Mouse (Mus musculus): ENCODE measurements at regions not wholly inside any gene's neighbourhood (a gene's known extent, or its start where the extent isn't known, plus 50 kb on each side); places are given as distances from the start of the nearest gene placed in this dataset.

DNA sequence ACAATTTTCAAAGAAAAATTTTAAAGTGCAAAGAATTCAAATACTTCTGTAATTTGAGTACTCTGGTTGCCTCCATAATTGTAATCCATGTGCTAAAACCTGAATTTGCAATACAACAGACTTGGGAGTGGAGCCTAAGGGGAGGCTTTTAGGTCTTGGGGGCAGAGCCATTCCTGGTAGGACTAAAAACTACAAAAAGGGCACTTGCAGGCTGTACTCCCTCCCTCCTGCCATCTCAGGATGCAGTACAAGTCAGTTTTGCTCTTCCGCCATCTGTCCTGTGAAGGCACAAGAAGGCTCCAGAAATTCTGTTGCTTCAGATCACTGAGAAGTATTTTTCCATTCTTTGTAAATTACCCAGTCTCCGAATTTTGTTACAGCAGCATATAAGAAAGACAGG is 467.4 kb upstream of the Nox3 start:
- Histone ChIP-seq H3K9me3 (no peaks in the 10 kb centered on the region), H3K4me1 (replicated peaks) (no peaks in the 10 kb centered on the region), H3K27ac (no peak overlapping the region), H3K4me3 (replicated peaks) (no peak overlapping the region), H3K4me2 (replicated peaks) (no peak overlapping the region), H3K27me3 (replicated peaks) (no peaks in the 10 kb centered on the region), H3K36me3 (no peaks in the 10 kb centered on the region), H3K9ac (no peak overlapping the region)
- 88% methylated on average over 2 of the region's 2 CpGs for whole genome bisulfite sequencing
- no peak for ATAC-seq

DNA sequence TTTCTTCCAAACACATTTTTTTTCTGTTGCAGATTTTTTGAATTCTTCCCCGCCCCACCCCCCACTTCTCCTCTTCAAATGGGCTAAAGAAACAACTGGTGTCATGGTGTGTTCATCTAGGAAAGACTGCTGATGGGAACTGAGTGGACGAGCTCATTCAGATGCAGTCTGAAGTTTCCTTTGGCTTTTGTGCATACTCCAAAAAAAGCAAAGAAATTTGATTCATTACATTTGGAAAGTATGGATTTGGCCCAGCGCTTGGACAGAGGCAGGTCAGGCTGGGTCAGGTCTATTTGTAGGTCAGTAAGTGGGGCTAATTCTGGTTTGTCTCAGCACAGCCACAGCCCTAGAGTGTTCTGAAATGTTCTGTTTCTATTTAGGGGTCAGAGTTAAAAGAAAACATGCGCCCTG is 477.9 kb upstream of the Nox3 start:
- Histone ChIP-seq H3K9ac (no peak overlapping the region), H3K27me3 (replicated peaks) (no peaks in the 10 kb centered on the region), H3K4me1 (replicated peaks) (peaks cover 2% of the 10 kb centered on the region; the same call in 1 of the 2 replicates), H3K9me3 (no peaks in the 10 kb centered on the region), H3K4me3 (replicated peaks) (no peak overlapping the region), H3K4me2 (replicated peaks) (no peak overlapping the region), H3K36me3 (no peaks in the 10 kb centered on the region), H3K27ac (no peak overlapping the region)
- 30% methylated on average over 4 of the region's 4 CpGs for WGBS
- peak; percentile 51 for ATAC-seq

DNA sequence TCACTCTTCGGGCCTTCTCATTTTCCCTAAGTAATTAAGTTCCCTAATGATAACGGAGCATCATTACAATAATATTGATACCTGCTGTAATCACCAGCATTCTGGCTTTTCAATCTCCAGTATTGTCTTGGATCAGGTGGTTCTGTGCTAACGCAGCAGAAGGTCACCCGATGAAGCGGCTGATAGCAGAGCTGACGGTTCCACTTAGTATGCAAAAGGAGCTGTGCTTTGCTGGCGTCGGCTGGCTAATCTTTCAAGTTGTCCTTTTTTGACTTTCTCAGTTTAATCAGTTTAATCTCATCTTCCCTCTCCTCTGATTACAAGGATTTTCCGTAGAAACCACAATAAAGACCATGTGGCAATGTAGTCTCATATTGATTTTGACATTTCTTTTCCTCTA is 478.9 kb upstream of the Nox3 start:
- Histone ChIP-seq H3K4me2 (replicated peaks) (no peak overlapping the region), H3K4me3 (replicated peaks) (no peak overlapping the region), H3K27ac (no peak overlapping the region), H3K36me3 (no peaks in the 10 kb centered on the region), H3K27me3 (replicated peaks) (no peaks in the 10 kb centered on the region), H3K9ac (no peak overlapping the region), H3K4me1 (replicated peaks) (peaks cover 2% of the 10 kb centered on the region; the same call in 1 of the 2 replicates), H3K9me3 (no peaks in the 10 kb centered on the region)
- 87% methylated on average over 9 of the region's 9 CpGs for WGBS
- ATAC-seq, result no peak

DNA sequence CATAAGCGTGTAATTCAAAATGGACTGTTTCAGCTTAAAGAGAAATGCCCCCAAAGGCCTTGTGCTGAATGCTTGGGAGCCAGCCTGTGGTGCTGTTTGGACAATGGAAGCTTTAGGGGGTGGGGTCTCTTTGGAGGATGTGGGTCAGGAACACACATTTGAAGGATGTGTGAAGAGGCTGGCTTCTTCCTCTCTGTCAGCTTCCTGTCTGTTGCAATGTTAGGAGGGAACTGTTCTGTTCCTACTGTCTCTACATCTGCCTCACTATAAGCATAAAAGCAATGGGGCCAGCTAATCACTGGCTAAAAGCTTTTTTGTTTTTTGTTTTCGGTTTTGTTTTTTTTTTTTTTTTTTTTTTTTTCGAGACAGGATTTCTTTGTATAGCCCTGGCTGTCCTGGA is 480.5 kb upstream of the Nox3 start:
- Histone ChIP-seq H3K27ac (no peak overlapping the region), H3K9ac (no peak overlapping the region), H3K4me2 (replicated peaks) (no peak overlapping the region), H3K36me3 (no peaks in the 10 kb centered on the region), H3K4me3 (replicated peaks) (no peak overlapping the region), H3K4me1 (replicated peaks) (peaks cover 2% of the 10 kb centered on the region; the same call in 1 of the 2 replicates), H3K9me3 (no peaks in the 10 kb centered on the region), H3K27me3 (replicated peaks) (no peaks in the 10 kb centered on the region)
- WGBS, result 80% methylated on average over 3 of the region's 3 CpGs
- ATAC-seq, result no peak

DNA sequence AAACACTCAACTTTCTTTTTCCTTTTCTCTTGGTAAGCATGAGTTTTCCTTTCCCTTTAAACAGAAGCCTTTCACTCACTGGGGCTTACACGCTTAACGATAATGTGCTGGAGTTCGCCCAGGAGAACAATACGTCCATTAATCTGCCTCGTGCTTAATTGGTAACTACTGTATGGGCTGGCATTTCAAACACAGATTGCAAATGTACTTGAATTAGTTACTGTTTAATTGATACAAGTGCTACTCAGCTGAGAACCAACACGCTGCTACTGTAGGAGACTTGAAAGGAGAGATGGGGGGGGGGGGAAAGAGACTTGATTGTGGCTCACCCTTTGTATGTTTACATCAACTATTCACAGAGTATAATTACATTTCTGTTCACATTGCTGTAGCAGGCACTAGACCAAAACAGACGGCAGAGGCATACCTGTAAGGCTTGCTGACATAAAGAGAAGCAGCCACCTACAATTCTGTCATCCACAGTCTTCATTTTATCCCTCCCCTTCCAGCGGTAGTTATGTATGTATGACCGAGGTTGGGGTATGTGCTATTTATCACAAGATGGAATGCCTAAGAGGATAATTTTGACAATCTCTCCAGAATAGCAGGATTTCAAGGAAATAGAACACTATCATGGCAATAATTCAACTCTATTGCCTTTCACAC is 481.6 kb upstream of the Nox3 start:
- peak; percentile 25; the same call in 1 of the 2 replicates for ATAC-seq
- Histone ChIP-seq H3K9ac (no peak overlapping the region), H3K9me3 (no peaks in the 10 kb centered on the region), H3K4me1 (replicated peaks) (peaks cover 2% of the 10 kb centered on the region; the same call in 1 of the 2 replicates), H3K36me3 (no peaks in the 10 kb centered on the region), H3K27me3 (replicated peaks) (no peaks in the 10 kb centered on the region), H3K27ac (no peak overlapping the region), H3K4me2 (replicated peaks) (no peak overlapping the region), H3K4me3 (replicated peaks) (no peak overlapping the region)
- WGBS, result 43% methylated on average over 9 of the region's 9 CpGs

DNA sequence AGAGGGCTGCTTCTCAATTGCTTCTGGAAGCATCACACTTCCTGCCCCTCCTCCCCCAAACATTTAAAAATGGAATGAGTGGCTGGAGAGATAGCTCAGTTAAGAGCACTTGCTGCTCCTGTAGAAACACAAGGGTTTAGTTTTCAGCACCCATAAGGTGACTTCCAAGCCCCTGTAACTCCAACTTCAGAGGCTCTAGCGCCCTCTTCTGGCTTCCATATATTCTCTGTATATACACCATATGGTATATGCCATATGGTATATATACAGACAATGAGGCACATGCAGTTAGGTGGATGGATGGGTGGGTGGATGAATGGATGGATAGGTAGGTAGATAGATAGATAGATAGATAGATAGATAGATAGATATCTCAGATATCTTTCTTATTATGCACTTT is 483.2 kb upstream of the Nox3 start:
- no peaks in the 10 kb centered on the region for H3K27me3 ChIP-seq (replicated peaks)
- no peaks in the 10 kb centered on the region for H3K9me3 ChIP-seq
- no peaks in the 10 kb centered on the region for H3K36me3 ChIP-seq
- no peak overlapping the region for H3K9ac ChIP-seq
- 48% methylated on average over 1 of the region's 1 CpGs for WGBS
- H3K27ac ChIP-seq, result no peak overlapping the region
- no peak for ATAC-seq
- peaks cover 2% of the 10 kb centered on the region; the same call in 1 of the 2 replicates for H3K4me1 ChIP-seq (replicated peaks)
- H3K4me2 ChIP-seq (replicated peaks), result no peak overlapping the region
- H3K4me3 ChIP-seq (replicated peaks), result no peak overlapping the region

DNA sequence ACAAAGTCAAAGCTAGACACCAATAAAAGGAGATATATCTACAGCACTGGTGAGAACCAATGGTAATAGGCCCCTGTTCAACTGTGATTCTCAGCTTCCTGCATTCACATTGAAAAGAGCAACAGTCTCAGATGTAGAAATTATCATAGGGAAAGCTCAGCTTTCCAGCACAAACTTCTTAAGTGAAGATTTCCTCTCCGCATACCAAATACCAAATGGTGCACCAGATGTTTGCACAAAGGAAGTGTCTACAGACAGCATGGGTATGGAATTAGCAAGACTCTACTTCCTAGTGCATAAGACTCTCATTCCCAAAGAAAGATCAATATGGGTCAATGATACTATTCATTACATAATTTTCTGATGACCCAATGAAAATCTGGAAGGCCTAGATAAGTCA is 486.0 kb upstream of the Nox3 start:
- no peak for ATAC-seq
- Histone ChIP-seq H3K4me3 (replicated peaks) (no peak overlapping the region), H3K27me3 (replicated peaks) (no peaks in the 10 kb centered on the region), H3K4me2 (replicated peaks) (no peak overlapping the region), H3K9me3 (no peaks in the 10 kb centered on the region), H3K4me1 (replicated peaks) (0 out of 2 replicates have a peak, but pooled peaks cover 3% of the 10 kb centered on the region), H3K27ac (no peak overlapping the region), H3K36me3 (no peaks in the 10 kb centered on the region), H3K9ac (no peak overlapping the region)
- whole genome bisulfite sequencing, result 69% methylated on average over 1 of the region's 1 CpGs

DNA sequence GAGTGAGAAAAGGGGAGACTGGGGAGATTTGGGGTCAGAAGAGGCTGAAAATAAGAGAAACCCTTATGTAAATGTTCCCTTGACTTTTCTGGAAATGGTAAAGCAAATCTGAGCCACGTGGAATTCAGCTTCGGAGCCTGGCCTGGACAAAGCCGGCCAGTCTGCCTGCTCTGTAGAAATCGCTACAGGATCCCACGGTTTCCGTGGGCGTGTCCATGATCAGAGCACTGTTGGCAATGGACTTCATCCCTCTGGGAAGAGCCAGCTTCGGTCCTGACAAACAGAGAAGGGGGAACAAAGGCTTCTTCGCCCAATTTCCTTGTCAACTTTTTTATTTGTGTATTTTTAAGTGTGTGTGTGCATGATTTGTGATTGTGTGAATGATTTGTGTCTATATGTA is 490.7 kb upstream of the Nox3 start:
- Histone ChIP-seq H3K9me3 (no peaks in the 10 kb centered on the region), H3K36me3 (no peaks in the 10 kb centered on the region), H3K4me3 (replicated peaks) (no peak overlapping the region), H3K27ac (no peak overlapping the region), H3K27me3 (replicated peaks) (no peaks in the 10 kb centered on the region), H3K9ac (no peak overlapping the region), H3K4me1 (replicated peaks) (0 out of 2 replicates have a peak, but pooled peaks cover 3% of the 10 kb centered on the region), H3K4me2 (replicated peaks) (no peak overlapping the region)
- no peak for ATAC-seq
- WGBS, result 51% methylated on average over 9 of the region's 9 CpGs

DNA sequence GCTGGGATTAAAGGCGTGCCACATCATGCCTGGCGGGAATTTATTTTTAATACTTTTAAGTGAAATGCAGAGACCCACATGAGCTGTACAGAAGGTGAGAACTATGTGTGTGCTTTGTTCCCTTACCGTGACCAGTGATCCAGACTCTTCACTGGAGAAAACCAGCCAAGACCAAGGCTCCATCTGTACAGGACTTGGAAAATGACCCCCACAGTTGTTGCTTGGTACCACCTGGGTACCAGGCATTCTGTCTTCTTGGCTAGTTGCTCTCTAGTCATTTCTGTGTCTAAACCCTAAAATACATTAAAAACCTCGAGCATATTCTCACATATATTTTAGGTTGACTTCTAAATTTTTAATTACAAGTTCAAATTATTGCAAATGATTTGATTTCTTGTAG is 491.5 kb upstream of the Nox3 start:
- 89% methylated on average over 4 of the region's 4 CpGs for WGBS

DNA sequence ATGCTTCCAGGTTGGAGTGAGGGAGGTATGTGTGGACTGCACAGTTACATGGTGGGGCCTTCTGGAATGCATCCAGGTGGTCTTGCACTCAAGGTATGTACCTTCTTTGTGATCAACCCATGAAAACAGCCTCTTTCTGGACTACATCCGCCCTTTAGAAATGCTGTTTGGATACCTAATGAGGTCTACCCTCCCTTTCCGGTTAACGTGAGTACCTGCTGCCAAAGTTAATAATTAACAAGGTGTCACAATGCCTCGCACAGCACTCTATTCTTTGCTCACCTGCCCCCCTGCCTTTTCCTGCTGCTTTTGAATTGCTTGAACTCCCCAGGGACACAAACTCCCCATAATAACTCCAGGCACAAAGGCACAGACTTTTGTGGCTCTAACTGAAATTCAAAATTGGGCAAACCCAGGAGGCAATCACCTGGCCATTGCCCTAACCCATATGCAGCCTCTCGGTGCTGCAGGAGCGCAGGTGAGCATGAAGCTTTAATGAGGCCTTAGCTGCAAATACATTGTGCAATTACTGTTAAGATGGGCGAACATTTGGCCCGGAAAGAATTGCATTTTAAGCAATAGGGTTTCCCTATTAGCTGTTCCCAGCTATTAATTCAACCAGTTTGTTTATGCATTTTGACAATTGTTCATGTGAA is 500.9 kb upstream of the Nox3 start:
- peaks cover 8% of the 10 kb centered on the region; the same call in 1 of the 2 replicates for H3K4me1 ChIP-seq (replicated peaks)
- 52% methylated on average over 8 of the region's 8 CpGs for WGBS
- H3K27ac ChIP-seq, result no peak overlapping the region
- H3K4me2 ChIP-seq (replicated peaks), result 0 out of 2 replicates have a peak overlapping the region, but pooled peaks have one; percentile 28
- ATAC-seq, result peak; percentile 96
- no peaks in the 10 kb centered on the region for H3K27me3 ChIP-seq (replicated peaks)
- H3K9ac ChIP-seq, result no peak overlapping the region
- H3K9me3 ChIP-seq, result no peaks in the 10 kb centered on the region
- H3K4me3 ChIP-seq (replicated peaks), result no peak overlapping the region
- no peaks in the 10 kb centered on the region for H3K36me3 ChIP-seq

More for the DNA sequence above, 491.5 kb upstream of the Nox3 start:
- Histone ChIP-seq H3K27ac (no peak overlapping the region), H3K9me3 (no peaks in the 10 kb centered on the region), H3K9ac (no peak overlapping the region), H3K4me3 (replicated peaks) (no peak overlapping the region), H3K27me3 (replicated peaks) (no peaks in the 10 kb centered on the region), H3K4me1 (replicated peaks) (0 out of 2 replicates have a peak, but pooled peaks cover 3% of the 10 kb centered on the region), H3K4me2 (replicated peaks) (no peak overlapping the region), H3K36me3 (no peaks in the 10 kb centered on the region)
- no peak for ATAC-seq

DNA sequence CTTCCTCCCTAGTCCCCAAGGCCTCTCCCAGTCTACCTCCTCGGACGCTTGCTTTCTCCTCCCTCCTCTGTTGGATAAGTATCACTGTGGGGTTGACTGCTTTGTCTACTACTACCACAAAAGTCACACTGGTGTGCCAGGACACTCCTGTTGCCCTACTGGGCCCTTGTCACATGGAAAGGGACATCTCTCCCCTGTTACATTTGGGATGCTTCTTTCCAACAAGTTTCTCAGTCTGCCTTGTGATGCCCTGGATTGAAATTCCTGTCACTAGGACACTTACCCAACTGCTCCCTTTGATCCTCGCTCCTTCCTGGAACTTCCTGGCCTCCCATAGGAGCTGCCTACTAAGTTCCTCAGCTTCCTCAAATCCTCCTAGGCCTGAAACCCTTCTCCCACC is 501.9 kb upstream of the Nox3 start:
- no peak for ATAC-seq
- H3K4me2 ChIP-seq (replicated peaks), result no peak overlapping the region
- H3K4me1 ChIP-seq (replicated peaks), result peaks cover 8% of the 10 kb centered on the region; the same call in 1 of the 2 replicates
- H3K27me3 ChIP-seq (replicated peaks), result no peaks in the 10 kb centered on the region
- no peaks in the 10 kb centered on the region for H3K9me3 ChIP-seq
- no peak overlapping the region for H3K27ac ChIP-seq
- H3K9ac ChIP-seq, result no peak overlapping the region
- WGBS, result 75% methylated on average over 3 of the region's 3 CpGs
- H3K36me3 ChIP-seq, result no peaks in the 10 kb centered on the region
- no peak overlapping the region for H3K4me3 ChIP-seq (replicated peaks)

DNA sequence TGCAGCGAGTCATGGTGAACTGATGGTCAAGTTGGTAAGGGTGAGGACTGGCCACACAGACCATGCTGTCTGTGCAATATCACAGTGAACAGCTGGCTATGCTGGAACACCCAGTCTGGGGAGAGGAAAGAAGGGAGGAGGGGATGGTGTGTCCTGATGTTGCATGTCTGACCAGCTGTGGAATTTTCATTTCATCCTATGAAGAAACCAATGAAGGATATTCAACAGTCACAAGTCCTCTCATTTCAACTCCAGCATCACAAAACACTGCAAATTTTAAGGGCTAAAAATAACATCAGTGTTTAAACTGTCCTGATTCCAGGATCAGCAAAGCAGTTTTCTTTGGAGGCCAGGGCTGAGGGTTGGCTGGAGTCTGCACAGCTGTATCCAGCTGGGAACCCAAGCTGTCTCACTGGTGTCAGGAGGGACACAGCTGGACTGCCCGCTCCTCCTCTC is 503.7 kb upstream of the Nox3 start:
- Histone ChIP-seq H3K4me3 (replicated peaks) (no peak overlapping the region), H3K4me1 (replicated peaks) (peaks cover 8% of the 10 kb centered on the region; the same call in 1 of the 2 replicates), H3K36me3 (no peaks in the 10 kb centered on the region), H3K4me2 (replicated peaks) (no peak overlapping the region), H3K9ac (no peak overlapping the region), H3K9me3 (no peaks in the 10 kb centered on the region), H3K27ac (peak overlapping the region; percentile 48), H3K27me3 (replicated peaks) (no peaks in the 10 kb centered on the region)
- WGBS, result 33% methylated on average over 2 of the region's 2 CpGs
- ATAC-seq, result peak; percentile 77

DNA sequence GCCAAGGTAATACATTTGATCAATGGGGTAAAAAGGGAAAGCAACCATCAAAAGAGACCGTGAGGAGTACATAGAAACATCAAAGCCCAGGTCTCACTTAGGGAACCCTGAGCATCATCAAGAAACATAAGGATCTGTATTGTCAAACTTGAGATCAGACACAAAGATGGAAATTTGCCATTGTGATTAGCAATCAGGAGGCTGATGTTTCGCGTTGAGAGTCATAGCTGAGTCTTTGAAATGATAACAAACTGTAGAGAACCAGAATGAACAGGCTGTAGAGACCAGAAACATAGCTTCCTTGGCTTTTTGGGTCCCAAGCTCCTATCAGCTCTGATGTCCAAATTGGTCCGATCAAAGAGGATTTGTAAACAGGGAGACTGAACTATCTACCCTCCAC is 505.2 kb upstream of the Nox3 start:
- Histone ChIP-seq H3K9ac (no peak overlapping the region), H3K4me3 (replicated peaks) (no peak overlapping the region), H3K27ac (no peak overlapping the region), H3K9me3 (no peaks in the 10 kb centered on the region), H3K4me2 (replicated peaks) (no peak overlapping the region), H3K4me1 (replicated peaks) (peaks cover 8% of the 10 kb centered on the region; the same call in 1 of the 2 replicates), H3K27me3 (replicated peaks) (no peaks in the 10 kb centered on the region), H3K36me3 (no peaks in the 10 kb centered on the region)
- no peak for ATAC-seq
- WGBS, result 85% methylated on average over 4 of the region's 4 CpGs

Data from intestine, embryonic 15.5 days (tissue).